In genomic region chr4:108109728-108110127, GRCm38 (mm10) we compare ENCODE assay signal across 32 mouse cellular contexts. TPM values are rescaled to one million over a fixed set of nuclear protein-coding genes. Genes with fewer than 3 reads are reported as not detected.
"Had no signal": no experiment of that assay in that cellular context is flagged by ENCODE, and none has a peak within 500 bp of the region (broad histone marks: within the 10 kb centered on the region; RNA-seq: fewer than 3 reads in every experiment).

No protein-coding gene starts in this region.

- H3K4me2 ChIP-seq: limb, embryonic 12.5 days; limb, embryonic 13.5 days; limb, embryonic 15.5 days; liver, embryonic 11.5 days; liver, embryonic 12.5 days; liver, embryonic 13.5 days; liver, embryonic 15.5 days; lung, embryonic 14.5 days; lung, embryonic 15.5 days; midbrain, embryonic 11.5 days; midbrain, embryonic 12.5 days; midbrain, embryonic 13.5 days; midbrain, embryonic 15.5 days; neural tube, embryonic 12.5 days had no signal

- H3K27ac ChIP-seq: limb, embryonic 10.5 days; limb, embryonic 12.5 days; limb, embryonic 13.5 days; limb, embryonic 15.5 days; liver, embryonic 12.5 days; liver, embryonic 13.5 days; liver, embryonic 14.5 days; liver, embryonic 15.5 days; lung, embryonic 15.5 days; macrophage; midbrain, embryonic 10.5 days; midbrain, embryonic 12.5 days; midbrain, embryonic 13.5 days; midbrain, embryonic 15.5 days; neural tube, embryonic 12.5 days had no signal

- DNase-seq: left cerebral cortex, postnatal 4 days; liver; liver, embryonic 13.5 days; liver, postnatal 0 days; lung, adult 18-20 months; lung, adult 2 months; lung, embryonic 14.5 days; lung, postnatal 10 days; lung, postnatal 14 days; lung, postnatal 36 days; lung, postnatal 4 days; midbrain, embryonic 14.5 days had no signal

- H3K36me3 ChIP-seq: limb, embryonic 10.5 days; lung, embryonic 15.5 days; midbrain, embryonic 15.5 days had no signal

- H3K4me3 ChIP-seq: limb, embryonic 10.5 days; limb, embryonic 12.5 days; limb, embryonic 13.5 days; limb, embryonic 15.5 days; liver, embryonic 12.5 days; liver, embryonic 13.5 days; liver, embryonic 15.5 days; lung, embryonic 15.5 days; megakaryocyte, embryonic 14.5 days; midbrain, embryonic 10.5 days; midbrain, embryonic 12.5 days; midbrain, embryonic 13.5 days; midbrain, embryonic 15.5 days; myocyte; neural tube, embryonic 12.5 days had no signal

- H3K27me3 ChIP-seq: limb, embryonic 12.5 days; limb, embryonic 13.5 days; limb, embryonic 15.5 days; liver, embryonic 12.5 days; liver, embryonic 13.5 days; liver, embryonic 15.5 days; lung, embryonic 15.5 days; megakaryocyte, embryonic 14.5 days; midbrain, embryonic 12.5 days; midbrain, embryonic 13.5 days; midbrain, embryonic 15.5 days; neural tube, embryonic 12.5 days had no signal

- H3K9ac ChIP-seq: limb, embryonic 12.5 days; limb, embryonic 13.5 days; limb, embryonic 15.5 days; liver, embryonic 12.5 days; liver, embryonic 13.5 days; liver, embryonic 14.5 days; liver, embryonic 15.5 days; liver, postnatal 0 days; lung, embryonic 14.5 days; lung, embryonic 15.5 days; midbrain, embryonic 12.5 days; midbrain, embryonic 13.5 days; midbrain, embryonic 15.5 days; neural tube, embryonic 12.5 days had no signal

- H3K9me3 ChIP-seq: limb, embryonic 10.5 days; limb, embryonic 12.5 days; limb, embryonic 13.5 days; limb, embryonic 15.5 days; liver, embryonic 12.5 days; liver, embryonic 13.5 days; liver, embryonic 15.5 days; lung, embryonic 15.5 days; megakaryocyte, embryonic 14.5 days; midbrain, embryonic 10.5 days; midbrain, embryonic 12.5 days; midbrain, embryonic 13.5 days; midbrain, embryonic 15.5 days; neural tube, embryonic 12.5 days had no signal

- H3K4me1 ChIP-seq: limb, embryonic 10.5 days; limb, embryonic 12.5 days; limb, embryonic 13.5 days; limb, embryonic 15.5 days; liver, embryonic 12.5 days; liver, embryonic 13.5 days; lung, embryonic 15.5 days; megakaryocyte, embryonic 14.5 days; midbrain, embryonic 10.5 days; midbrain, embryonic 12.5 days; midbrain, embryonic 13.5 days; midbrain, embryonic 15.5 days; neural tube, embryonic 12.5 days had no signal

- ATAC-seq: liver, embryonic 12.5 days; liver, postnatal 0 days; lung, postnatal 0 days; midbrain, embryonic 13.5 days; midbrain, embryonic 15.5 days; midbrain, embryonic 16.5 days had no signal

RNA-seq across cellular contexts. Expression of gene Podn, which starts 13.5 kb away (rescaled TPM):
- polyA plus RNA-seq: macrophage had no signal

RNA-seq across cellular contexts. Expression of gene Echdc2, which starts 55.5 kb away (rescaled TPM):
- polyA plus RNA-seq: macrophage had no signal
